Mouse (Mus musculus): ENCODE measurements around the gene Itsn2. TPM values are rescaled to one million over a fixed set of nuclear protein-coding genes. Genes with fewer than 3 reads are reported as not detected.

Itsn2 gene
- polyA plus RNA-seq, 1 experiment from 2014 or later = 24.8 TPM

DNA sequence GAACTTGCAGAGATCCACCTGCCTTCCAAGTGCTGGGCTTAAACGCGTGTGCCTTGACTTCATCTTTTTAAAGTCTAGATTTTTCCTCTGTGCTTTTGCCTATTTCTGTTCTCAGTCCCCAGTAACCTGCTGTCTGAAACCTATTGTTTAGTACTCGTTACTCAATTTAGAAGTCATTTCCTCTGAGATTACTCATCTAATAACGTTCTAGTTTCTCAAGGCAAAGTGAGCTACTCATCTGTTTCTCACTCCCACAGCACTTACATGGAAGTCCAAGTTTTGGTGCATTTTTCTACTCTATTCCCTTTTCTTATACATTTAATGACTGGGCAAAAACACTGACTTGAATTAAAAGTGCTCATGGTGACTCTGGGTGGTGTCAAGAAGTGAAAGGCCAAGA, 7.3 kb downstream of the Itsn2 start:
- Histone ChIP-seq H3K27me3 (no peaks in the 10 kb centered on the region), H3K9me3 (no peaks in the 10 kb centered on the region), H3K36me3 (no peaks in the 10 kb centered on the region), H3K4me3 (replicated peaks) (no peak overlapping the region), H3K9ac (replicated peaks) (no peak overlapping the region), H3K4me2 (no peak overlapping the region), H3K27ac (no peak overlapping the region), H3K4me1 (replicated peaks) (0 out of 2 replicates have a peak, but pooled peaks cover 3% of the 10 kb centered on the region)
- 76% methylated on average over 4 of the region's 4 CpGs for WGBS
- no peak for ATAC-seq (ENCODE audit: insufficient number of reproducible peaks, insufficient read depth, low FRiP score, low TSS enrichment, low read depth)

DNA sequence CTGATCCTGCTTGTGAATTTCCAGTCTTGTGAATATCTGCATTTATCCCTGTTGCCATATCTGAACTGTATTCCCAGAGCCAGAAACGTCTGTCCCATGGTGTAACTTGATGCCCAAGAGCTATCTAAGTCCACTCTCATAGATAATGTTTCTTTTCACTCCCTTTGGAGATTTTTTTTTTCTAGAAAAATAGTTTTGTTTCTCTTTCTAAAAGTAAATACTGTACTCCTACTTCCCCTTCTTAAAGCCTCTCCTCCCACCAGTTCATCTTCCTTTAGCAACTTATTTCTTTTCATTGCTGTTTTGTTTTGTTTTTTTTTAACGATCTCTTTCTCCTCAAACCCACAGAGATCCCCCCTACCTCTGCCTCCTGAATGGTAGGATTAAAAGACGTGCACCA, 14.2 kb downstream of the Itsn2 start:
- Histone ChIP-seq H3K4me2 (no peak overlapping the region), H3K9ac (replicated peaks) (no peak overlapping the region), H3K9me3 (no peaks in the 10 kb centered on the region), H3K4me3 (replicated peaks) (no peak overlapping the region), H3K36me3 (no peaks in the 10 kb centered on the region), H3K4me1 (replicated peaks) (no peaks in the 10 kb centered on the region), H3K27ac (no peak overlapping the region), H3K27me3 (no peaks in the 10 kb centered on the region)
- ATAC-seq (ENCODE audit: insufficient number of reproducible peaks, insufficient read depth, low FRiP score, low TSS enrichment, low read depth) = no peak
- 49% methylated on average over 3 of the region's 3 CpGs for WGBS

DNA sequence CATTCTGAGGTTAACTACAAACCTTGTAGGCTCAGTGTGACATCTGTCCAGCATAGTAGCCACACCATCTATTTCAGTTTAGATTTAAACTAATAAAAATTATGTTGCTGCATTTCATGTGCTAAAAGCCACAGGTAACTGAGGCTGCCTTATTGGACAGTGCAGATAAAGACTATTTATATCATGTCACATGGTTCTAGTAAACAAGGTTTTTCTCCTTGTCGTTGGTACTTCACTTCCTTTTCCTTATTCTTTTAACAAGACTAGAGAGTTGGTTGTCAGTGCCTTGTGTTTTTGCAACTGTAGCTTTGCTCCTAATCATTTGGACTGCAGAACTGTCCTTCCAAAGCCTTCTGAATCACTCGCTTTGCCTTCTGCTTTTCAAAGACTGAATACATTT, 22.3 kb downstream of the Itsn2 start:
- H3K27me3 ChIP-seq = no peaks in the 10 kb centered on the region
- H3K9ac ChIP-seq (replicated peaks) = no peak overlapping the region
- H3K9me3 ChIP-seq = no peaks in the 10 kb centered on the region
- no peak for ATAC-seq (ENCODE audit: insufficient number of reproducible peaks, insufficient read depth, low FRiP score, low TSS enrichment, low read depth)
- no peak overlapping the region for H3K27ac ChIP-seq
- H3K4me2 ChIP-seq = no peak overlapping the region
- H3K4me1 ChIP-seq (replicated peaks) = no peaks in the 10 kb centered on the region
- no peaks in the 10 kb centered on the region for H3K36me3 ChIP-seq
- no peak overlapping the region for H3K4me3 ChIP-seq (replicated peaks)
- WGBS = 73% methylated on average over 2 of the region's 2 CpGs

DNA sequence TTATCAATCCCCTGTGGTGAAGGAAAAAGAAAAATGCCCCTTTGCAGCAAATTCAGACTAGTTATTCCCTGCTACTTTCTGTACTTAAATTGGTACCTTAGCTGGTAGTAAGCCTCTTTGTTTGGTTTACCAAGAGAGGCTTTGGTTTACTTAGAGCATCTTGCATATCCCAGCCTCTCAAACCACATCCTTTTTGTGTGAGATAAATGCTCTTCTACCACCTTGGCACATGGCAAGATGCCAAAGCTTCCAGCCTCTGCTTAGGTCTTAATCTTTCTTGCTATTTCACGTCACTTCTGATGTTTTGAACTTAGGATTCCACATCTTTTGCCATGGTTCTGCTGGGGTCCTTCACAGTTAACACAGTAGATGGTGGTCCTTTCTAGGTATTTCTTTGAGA, 31.8 kb downstream of the Itsn2 start:
- WGBS = 76% methylated on average over 1 of the region's 1 CpGs
- Histone ChIP-seq H3K9ac (replicated peaks) (no peak overlapping the region), H3K36me3 (peaks cover under 1% of the 10 kb centered on the region; the same call in 1 of the 2 replicates), H3K9me3 (no peaks in the 10 kb centered on the region), H3K27me3 (no peaks in the 10 kb centered on the region), H3K4me3 (replicated peaks) (no peak overlapping the region), H3K4me2 (no peak overlapping the region), H3K27ac (no peak overlapping the region), H3K4me1 (replicated peaks) (no peaks in the 10 kb centered on the region)
- ATAC-seq (ENCODE audit: insufficient number of reproducible peaks, insufficient read depth, low FRiP score, low TSS enrichment, low read depth) = no peak

DNA sequence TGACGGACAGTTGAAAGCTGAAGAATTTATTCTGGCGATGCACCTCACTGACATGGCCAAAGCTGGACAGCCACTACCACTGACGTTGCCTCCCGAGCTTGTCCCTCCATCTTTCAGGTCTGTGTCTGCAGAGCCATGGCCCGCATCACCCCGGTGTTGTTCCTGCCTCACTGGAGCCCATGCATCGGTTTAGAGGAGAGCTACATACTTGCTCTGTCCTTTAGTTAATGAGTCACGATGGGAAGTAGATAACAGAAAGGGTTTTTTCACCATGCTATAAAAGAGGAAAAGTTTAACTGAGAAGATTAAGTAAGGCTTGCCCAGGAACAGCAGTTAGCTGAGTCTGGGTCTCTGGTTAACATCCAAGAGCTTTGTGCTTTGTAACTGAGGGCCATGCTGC, 40.5 kb downstream of the Itsn2 start:
- Histone ChIP-seq H3K4me1 (replicated peaks) (no peaks in the 10 kb centered on the region), H3K9me3 (no peaks in the 10 kb centered on the region), H3K27ac (no peak overlapping the region), H3K27me3 (no peaks in the 10 kb centered on the region), H3K9ac (replicated peaks) (no peak overlapping the region), H3K4me2 (no peak overlapping the region), H3K4me3 (replicated peaks) (no peak overlapping the region), H3K36me3 (peaks cover 63% of the 10 kb centered on the region)
- WGBS = 91% methylated on average over 8 of the region's 8 CpGs
- ATAC-seq (ENCODE audit: insufficient number of reproducible peaks, insufficient read depth, low FRiP score, low TSS enrichment, low read depth) = no peak

DNA sequence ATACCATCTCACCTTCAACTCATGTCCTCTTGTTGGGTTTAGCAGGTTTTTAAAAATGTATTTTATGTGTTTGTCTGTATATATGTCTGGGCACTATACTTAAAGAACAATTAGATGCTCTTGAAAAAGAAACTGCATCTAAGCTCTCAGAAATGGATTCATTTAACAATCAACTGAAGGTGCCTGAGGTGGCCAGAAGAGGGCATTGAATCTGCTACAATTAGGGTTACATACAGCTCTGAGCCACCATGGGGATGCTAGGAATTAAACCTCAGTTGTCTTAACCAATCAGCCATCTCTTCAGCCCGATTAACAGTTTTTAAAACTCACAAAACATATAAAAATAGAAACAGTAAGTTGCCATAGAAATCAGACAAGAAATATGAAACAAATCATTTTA, 46.0 kb downstream of the Itsn2 start:
- Histone ChIP-seq H3K4me3 (replicated peaks) (no peak overlapping the region), H3K27ac (no peak overlapping the region), H3K4me2 (no peak overlapping the region), H3K36me3 (peaks cover 60% of the 10 kb centered on the region), H3K9me3 (no peaks in the 10 kb centered on the region), H3K27me3 (no peaks in the 10 kb centered on the region), H3K9ac (replicated peaks) (no peak overlapping the region), H3K4me1 (replicated peaks) (no peaks in the 10 kb centered on the region)
- ATAC-seq (ENCODE audit: insufficient number of reproducible peaks, insufficient read depth, low FRiP score, low TSS enrichment, low read depth) = no peak
- WGBS = 86% methylated on average over 1 of the region's 1 CpGs

DNA sequence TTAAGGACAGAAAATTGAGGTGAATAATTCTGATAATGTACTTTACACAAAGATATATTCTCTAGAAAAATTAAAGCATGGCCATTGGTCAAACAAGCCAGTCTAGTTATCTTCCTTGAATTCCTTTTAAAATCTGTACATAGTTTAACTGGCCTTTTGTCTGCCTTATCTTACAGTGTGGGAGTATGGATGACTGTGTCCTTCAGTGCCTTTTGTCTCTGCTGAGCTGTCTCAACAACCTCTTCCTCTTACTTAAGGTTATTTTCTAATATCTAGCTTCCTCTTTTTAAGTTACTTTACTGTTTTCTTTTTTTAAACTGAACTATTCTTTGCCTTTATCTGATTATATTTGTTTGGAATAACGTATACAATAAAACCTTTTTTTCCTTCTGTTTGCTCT, 48.3 kb downstream of the Itsn2 start:
- H3K9me3 ChIP-seq = no peaks in the 10 kb centered on the region
- ATAC-seq (ENCODE audit: insufficient number of reproducible peaks, insufficient read depth, low FRiP score, low TSS enrichment, low read depth) = no peak
- WGBS = 92% methylated on average over 1 of the region's 1 CpGs
- no peak overlapping the region for H3K9ac ChIP-seq (replicated peaks)
- H3K4me1 ChIP-seq (replicated peaks) = no peaks in the 10 kb centered on the region
- no peak overlapping the region for H3K4me2 ChIP-seq
- H3K27me3 ChIP-seq = no peaks in the 10 kb centered on the region
- peaks cover 42% of the 10 kb centered on the region for H3K36me3 ChIP-seq
- no peak overlapping the region for H3K4me3 ChIP-seq (replicated peaks)
- H3K27ac ChIP-seq = no peak overlapping the region

DNA sequence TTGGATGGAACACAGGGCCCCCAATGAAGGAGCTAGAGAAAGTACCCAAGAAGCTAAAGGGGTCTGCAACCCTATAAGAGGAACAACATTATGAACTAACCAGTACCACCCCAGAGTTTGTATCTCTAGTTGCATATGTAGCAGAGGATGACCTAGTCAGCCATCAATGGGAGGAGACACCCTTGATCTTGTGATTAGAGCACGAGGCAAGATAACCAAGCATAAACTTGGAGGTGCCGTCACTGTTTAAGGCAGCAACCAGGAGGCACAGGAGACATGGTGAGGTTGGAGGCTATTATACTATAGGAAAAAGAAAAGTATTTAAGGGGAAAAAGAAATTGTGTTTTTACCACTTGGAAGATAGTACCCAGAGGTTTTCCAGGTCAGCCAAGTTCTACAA, 64.4 kb downstream of the Itsn2 start:
- Histone ChIP-seq H3K4me2 (no peak overlapping the region), H3K9ac (replicated peaks) (no peak overlapping the region), H3K27me3 (no peaks in the 10 kb centered on the region), H3K9me3 (no peaks in the 10 kb centered on the region), H3K27ac (no peak overlapping the region), H3K4me3 (replicated peaks) (no peak overlapping the region), H3K36me3 (peaks cover 52% of the 10 kb centered on the region), H3K4me1 (replicated peaks) (no peaks in the 10 kb centered on the region)
- ATAC-seq (ENCODE audit: insufficient number of reproducible peaks, insufficient read depth, low FRiP score, low TSS enrichment, low read depth) = no peak
- WGBS = 88% methylated on average over 2 of the region's 2 CpGs

DNA sequence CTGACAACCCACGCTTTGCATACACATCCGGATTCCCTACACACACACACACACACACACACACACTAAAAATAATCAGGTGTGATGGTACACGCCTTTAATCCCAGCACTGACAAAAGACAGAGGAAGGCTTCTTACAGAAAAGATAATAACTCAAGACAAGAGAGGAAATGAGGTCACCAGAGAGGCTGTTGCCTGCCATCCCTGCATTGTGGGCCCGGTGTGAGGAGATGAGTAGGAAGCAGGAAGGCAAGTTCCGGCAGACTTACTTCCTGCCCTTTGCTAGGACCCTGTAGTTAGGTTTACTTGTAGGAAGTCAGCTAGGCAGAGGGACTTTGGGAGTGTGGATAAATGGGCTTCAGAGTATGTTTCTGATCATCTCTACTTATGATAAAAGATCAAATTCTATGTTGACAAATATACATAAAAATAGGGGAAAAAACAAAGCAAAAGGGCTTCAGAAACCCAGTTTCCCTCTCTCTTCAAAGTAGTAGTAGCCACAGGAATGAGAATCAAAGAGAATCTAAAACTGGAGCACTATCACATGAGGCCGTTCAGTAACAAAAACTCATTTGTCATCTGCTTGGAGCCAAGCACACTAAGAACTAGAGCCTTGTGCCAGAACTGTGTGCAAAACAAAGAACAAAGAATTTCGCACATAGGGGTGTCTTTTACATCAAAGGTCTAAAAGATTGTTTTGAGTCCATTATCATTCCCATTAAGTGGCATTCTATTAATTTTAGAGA, 72.7 kb downstream of the Itsn2 start:
- ATAC-seq (ENCODE audit: insufficient number of reproducible peaks, insufficient read depth, low FRiP score, low TSS enrichment, low read depth) = no peak
- Histone ChIP-seq H3K27ac (no peak overlapping the region), H3K27me3 (no peaks in the 10 kb centered on the region), H3K4me2 (no peak overlapping the region), H3K9ac (replicated peaks) (no peak overlapping the region), H3K4me1 (replicated peaks) (no peaks in the 10 kb centered on the region), H3K4me3 (replicated peaks) (no peak overlapping the region), H3K36me3 (peaks cover 57% of the 10 kb centered on the region), H3K9me3 (no peaks in the 10 kb centered on the region)
- WGBS = 82% methylated on average over 7 of the region's 7 CpGs

DNA sequence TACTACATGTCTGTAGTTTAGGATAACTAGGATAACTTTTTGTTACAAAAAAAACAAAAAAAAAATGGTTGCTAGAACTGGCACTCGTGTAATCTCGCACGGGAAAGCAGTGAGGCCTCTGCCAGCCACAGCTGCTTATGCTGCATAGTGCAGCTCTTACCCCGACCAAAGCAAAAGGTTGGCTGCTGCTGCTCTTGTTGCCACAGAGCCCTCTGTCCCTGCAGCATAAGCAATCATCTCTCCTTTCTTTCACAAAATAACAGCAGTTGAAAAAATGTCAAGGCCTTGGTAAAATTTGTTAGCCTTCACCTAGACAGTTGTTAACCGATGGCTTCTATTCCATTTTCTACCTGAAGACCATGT, 73.2 kb downstream of the Itsn2 start:
- Histone ChIP-seq H3K4me2 (no peak overlapping the region), H3K36me3 (peaks cover 56% of the 10 kb centered on the region), H3K27ac (no peak overlapping the region), H3K9me3 (no peaks in the 10 kb centered on the region), H3K27me3 (no peaks in the 10 kb centered on the region), H3K9ac (replicated peaks) (no peak overlapping the region), H3K4me3 (replicated peaks) (no peak overlapping the region), H3K4me1 (replicated peaks) (no peaks in the 10 kb centered on the region)
- 92% methylated on average over 5 of the region's 5 CpGs for WGBS
- ATAC-seq (ENCODE audit: insufficient number of reproducible peaks, insufficient read depth, low FRiP score, low TSS enrichment, low read depth) = no peak

DNA sequence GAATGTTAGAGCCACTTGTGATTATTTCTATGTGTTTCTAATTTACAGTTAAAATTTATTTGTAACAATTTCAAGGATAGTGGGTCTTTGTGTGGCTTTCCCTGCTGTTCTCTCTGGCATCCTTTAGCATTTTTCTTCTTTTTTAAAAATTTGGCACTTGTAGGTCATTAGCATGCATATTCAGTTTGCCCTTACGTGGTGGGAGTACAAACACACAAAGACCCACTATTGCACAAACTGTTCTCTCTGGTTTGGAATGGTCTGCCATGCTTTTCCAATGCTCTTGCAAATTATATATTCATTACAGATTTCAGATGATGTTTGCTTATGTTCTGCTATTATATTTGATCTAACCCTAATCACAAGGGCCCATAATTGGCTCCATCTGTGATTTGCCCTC, 83.9 kb downstream of the Itsn2 start:
- Histone ChIP-seq H3K36me3 (peaks cover 44% of the 10 kb centered on the region), H3K4me1 (replicated peaks) (no peaks in the 10 kb centered on the region)
- WGBS = 89% methylated on average over 1 of the region's 1 CpGs

DNA sequence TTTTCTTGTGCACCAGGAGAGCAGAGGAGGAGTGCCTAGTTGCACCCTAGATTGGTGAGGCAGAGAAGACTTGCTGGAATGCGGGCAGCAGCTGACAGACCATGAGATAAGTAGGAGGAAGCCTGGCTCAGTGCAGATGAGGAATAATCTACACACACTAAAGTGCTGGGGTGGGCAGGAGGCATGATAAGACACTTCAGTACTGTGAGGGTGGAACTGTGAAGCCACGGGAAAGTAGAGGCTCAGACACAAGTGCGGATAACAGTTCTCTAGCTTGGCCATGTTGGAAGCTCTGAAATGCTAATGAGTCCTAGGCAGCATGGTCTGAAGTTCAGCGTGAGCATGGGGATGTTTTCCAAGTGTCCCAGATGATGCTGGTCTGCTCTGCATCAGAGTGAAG, 87.5 kb downstream of the Itsn2 start:
- H3K9ac ChIP-seq (replicated peaks) = no peak overlapping the region
- 76% methylated on average over 4 of the region's 4 CpGs for WGBS
- no peaks in the 10 kb centered on the region for H3K4me1 ChIP-seq (replicated peaks)
- H3K27ac ChIP-seq = no peak overlapping the region
- no peak overlapping the region for H3K4me3 ChIP-seq (replicated peaks)
- no peak overlapping the region for H3K4me2 ChIP-seq
- H3K36me3 ChIP-seq = peaks cover 16% of the 10 kb centered on the region
- no peaks in the 10 kb centered on the region for H3K27me3 ChIP-seq
- ATAC-seq (ENCODE audit: insufficient number of reproducible peaks, insufficient read depth, low FRiP score, low TSS enrichment, low read depth) = no peak
- no peaks in the 10 kb centered on the region for H3K9me3 ChIP-seq

More for the DNA sequence above, 83.9 kb downstream of the Itsn2 start:
- Histone ChIP-seq H3K9me3 (no peaks in the 10 kb centered on the region), H3K27ac (no peak overlapping the region), H3K4me3 (replicated peaks) (no peak overlapping the region), H3K4me2 (no peak overlapping the region), H3K27me3 (no peaks in the 10 kb centered on the region), H3K9ac (replicated peaks) (no peak overlapping the region)
- no peak for ATAC-seq (ENCODE audit: insufficient number of reproducible peaks, insufficient read depth, low FRiP score, low TSS enrichment, low read depth)
